Mouse (Mus musculus) embryo, embryonic 10.5 days (tissue): ENCODE results near the gene Gm14325.
"Not testable (repeated sequence)": the region's sequence is repeated elsewhere in the genome, so short reads cannot be mapped to it uniquely, and the experiment has no call there.

Source experiments
- DNase-seq: peaks from one replicate; pipeline ENCODE4 v3.0.0-alpha.2; 2015; ENCODE audit warnings: low spot score

The Gm14325 gene

GRCm38 (mm10) chr2:177839901-177840663 lies at the start of gene Gm14325:
Gene Gm14325 (minus strand): TSS chr2:177840336.
- peak; percentile 80 for DNase-seq

DNA sequence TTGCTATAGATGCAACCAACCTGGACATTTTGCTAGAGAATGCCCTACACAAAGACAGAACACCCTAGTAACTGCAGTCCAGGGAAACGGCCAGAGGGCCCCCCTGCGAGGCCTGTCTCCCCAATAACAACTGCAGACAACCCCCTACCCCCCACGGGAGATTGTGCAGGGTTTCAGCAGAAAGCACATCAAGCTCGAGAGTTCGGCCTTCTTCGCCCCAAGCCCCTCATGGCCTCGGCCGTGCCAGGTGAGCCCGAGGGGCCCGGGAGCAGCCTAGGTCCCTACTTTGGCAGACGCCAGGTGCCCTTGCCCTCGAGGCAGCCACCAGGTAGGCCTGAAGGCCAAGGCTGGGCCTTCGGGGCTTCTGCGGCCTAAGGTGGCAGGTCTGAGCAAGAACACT lies 47.6 kb upstream of the Gm14325 start:
- DNase-seq: not testable (repeated sequence)

DNA sequence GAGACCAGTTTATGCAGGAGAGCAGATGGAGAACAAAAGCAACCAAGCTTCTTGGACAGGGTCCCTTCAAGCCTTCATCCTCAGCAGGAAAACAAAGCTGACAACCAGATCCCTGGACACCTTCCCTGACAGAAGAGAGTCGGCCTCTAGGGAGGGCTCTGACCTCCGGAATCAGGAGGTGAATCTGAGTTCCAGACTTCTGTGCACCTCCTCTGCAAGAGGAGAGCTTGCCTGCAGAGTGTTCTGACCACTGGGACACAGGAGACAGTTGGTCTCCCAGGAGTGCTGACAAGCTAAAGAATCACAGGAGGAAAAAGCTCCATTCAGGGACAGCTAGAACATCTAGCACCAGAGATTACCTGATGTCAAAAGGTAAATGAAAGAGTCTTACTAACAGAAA lies 22.1 kb upstream of the Gm14325 start:
- not testable (repeated sequence) for DNase-seq

GRCm38 (mm10) chr2:177843666-177844065 lies 3.5 kb upstream of the Gm14325 start:
- DNase-seq: not testable (repeated sequence)

- DNase-seq: not testable (repeated sequence)
Measured at GRCm38 (mm10) chr2:177836756-177837155, 3.4 kb downstream of the Gm14325 start.

DNA sequence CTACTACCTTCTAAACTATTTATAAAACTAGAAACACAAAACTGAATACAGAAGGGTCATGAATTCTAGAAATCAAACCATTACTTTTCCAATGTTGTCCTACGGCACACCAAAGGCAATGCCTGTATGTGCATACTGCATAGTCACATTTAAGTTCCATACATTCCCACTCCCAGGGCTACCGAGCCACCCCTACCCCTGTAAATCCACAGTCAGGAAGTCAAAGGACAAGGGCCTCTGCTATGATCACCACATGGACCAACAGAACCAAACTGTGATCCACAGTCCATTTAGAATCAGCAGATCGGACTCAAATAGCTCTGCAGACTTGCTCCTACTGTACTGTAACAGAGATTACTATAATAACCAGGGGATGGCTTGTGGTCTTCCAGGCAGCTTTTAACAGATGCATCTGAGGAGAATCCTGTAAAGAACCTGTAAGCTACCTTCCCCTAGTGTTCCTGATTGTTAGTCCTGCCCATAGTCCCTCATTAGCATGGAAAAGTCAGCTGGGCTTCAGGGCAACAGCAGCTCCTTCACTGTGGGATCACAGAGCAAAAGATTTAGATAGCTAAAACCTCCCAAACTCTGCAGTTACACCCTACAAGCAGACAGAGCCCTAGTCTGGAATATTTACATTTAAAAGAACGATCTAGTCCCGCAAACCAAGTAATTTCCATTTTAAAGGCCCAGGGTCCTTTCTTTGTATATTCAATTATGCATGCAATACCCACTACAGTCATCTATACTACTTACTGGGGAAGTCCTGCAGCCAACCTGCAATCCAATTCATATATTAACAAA lies 4.2 kb downstream of the Gm14325 start:
- not testable (repeated sequence) for DNase-seq

DNA sequence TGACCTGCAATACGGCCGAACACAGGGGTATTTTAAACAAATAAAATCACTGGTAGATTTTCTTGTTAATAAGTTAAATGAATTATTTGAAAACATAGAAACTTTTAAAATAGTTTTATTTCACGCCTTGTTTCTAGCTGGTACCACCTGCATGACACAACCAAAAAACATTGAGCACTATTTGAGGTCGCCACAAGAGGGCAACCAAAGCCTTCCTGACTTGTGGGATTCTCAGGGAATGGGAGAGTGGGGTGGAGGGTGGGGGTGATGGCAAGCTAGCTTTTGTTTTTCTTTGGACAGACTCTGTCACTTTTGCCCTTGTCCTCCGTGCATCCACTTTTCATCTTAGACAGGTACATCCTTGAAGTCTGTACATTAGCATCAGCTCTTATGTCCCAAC lies 18.2 kb downstream of the Gm14325 start:
- not testable (repeated sequence) for DNase-seq

DNA sequence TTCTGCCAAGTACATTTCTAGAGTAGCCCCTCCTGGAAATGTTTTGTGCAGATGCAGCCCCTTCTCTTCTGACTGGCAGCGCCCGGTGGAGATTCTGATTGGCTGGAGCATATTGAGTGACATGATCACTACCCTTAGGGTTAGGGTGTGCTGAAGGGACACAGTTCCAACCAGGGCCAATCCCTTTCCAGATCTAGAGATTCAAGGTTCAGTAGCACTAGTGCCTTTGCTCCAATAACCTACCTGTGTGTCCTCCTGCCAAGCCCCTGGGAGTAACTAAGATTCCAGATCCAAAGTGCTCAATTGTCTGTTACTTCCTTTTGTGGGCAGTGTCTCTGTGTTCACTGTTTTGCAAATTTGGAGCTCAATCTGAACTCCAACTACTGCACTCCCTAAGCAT lies 34.0 kb downstream of the Gm14325 start:
- DNase-seq: not testable (repeated sequence)

DNA sequence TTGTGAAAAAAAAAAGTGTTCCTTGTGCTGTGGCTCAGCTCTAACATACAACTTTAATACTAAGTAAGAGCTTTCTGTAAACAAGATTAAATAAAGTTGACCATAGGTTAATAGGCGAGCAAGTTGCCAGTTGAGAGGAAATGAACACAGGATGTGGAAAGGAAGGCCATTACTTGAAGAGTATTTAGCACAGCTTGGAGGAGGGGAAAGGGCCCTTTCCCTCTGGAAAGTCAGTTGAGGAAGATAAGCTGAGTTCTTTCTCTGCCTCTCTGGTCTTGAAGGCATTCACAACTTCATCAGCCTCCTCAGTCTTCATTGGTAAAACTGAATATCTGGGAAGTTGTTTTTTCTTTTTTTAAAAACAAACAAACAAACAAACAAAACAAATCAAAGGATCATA lies 52.8 kb downstream of the Gm14325 start:
- not testable (repeated sequence) for DNase-seq
